Mouse (Mus musculus): ENCODE measurements around the gene Suox.
"Not testable (repeated sequence)": the region's sequence is repeated elsewhere in the genome, so short reads cannot be mapped to it uniquely, and the experiment has no call there.

Gene Suox

GRCm38 (mm10) chr10:128665307-128665706, 8.6 kb downstream of the Suox start:
- in situ Hi-C loops (cut with MboI, MseI), result no loop called here

DNA sequence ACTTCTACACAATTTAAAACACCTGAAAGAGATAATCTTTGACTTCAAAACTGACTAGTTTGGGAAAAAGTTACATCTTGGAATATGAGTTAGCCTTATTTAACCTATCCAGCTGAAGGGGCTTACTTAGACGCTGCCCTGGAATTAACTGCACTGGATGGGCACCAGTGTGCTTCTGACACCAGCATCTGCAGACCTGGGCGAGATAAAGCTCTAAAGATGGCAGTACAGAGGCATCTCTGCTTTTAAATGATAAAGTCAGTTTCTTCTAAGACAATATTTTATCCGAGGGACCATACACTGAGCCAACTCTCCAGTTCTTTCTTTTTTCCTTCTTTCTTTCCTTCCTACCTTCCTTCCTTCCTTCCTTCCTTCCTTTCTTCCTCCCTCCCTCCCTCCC, 9.1 kb downstream of the Suox start:
- in situ Hi-C loops (cut with MboI, MseI), result no loop called here

GRCm38 (mm10) chr10:128663441-128664220, 10.2 kb downstream of the Suox start:
- in situ Hi-C loops (cut with MboI, MseI), result no loop called here

DNA sequence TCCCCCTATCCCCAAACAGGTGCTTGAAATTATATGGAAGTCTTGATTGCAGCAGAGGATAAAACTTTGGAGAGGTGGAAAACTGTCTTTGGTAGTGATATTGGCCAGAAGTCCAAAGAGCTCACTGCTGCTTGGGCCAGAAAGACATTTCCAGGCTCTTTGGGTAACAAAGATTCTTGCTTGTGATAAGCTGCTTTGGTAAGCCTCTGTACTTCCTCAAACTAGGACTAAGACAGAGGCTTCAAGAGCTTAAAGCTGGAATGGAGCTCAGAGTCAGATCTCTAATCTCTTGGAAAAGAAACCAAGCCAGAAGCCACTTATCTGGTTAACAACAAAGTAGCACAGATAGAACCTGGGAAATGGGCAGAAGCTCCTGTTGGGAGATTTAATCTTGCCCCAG, 11.4 kb downstream of the Suox start:
- in situ Hi-C loops (cut with MboI, MseI), result no loop called here

DNA sequence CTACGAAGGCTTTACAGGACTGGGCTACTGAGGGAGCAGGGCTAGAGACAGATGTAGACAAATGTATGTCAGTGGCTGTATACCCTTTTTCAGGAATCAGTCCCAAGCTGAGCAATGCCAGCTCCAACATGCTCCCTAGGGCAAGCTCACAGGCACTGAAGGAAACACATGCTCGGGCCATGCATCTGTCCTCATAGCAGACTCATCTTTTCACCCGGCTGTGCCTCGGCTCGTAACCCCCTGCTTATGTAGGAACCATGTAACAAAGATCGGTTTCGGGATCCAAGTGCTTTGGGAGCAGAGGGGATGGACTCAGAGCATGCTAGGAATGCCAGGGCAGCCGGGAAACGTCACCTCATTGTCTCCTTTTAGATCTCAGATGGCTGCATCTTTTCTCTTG, 14.4 kb downstream of the Suox start:
- in situ Hi-C loops (cut with MboI, MseI), result no loop called here

DNA sequence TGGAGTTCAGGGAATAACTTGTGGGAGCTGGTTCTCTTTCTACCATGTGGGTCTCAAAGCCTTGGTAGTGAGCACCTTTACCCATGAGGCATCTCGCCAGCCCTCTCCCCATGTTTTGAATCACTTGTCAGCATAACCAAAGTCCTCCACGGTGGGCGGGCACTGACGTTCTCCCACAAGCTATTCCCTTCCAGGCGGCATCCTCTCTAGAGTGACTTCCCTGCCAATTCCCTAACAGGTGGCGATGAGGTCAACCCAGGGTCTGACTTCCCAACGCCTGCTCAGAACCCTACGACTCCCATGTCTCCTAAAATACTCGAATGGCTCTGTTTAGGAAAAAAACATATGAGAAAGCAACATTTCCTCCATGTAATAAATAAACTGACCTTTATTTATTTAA, 16.0 kb downstream of the Suox start:
- in situ Hi-C loops (cut with MboI, MseI), result no loop called here

DNA sequence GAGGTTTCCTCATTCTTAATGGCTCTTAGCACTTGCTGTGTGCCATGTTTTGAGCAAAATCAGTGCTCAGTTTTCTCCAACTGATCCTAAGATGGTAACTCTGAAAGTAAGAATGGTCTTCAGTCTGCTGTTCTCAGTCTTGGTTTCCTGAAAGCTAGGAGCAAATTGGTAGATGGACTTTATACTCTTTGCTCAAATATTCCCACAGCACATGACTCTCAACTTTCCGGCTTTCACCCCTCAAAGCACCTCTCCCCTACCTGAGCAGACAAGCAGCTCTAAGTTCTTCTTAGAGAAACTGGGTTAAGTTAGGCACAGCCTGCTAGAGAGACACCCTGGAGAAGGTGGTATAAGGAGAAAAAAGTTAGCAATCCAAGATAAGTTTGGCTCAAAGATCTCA, 17.1 kb downstream of the Suox start:
- in situ Hi-C loops (cut with MboI, MseI), result no loop called here

- in situ Hi-C loops (cut with MboI, MseI), result no loop called here
Measured at GRCm38 (mm10) chr10:128655254-128655653, 18.6 kb downstream of the Suox start.

DNA sequence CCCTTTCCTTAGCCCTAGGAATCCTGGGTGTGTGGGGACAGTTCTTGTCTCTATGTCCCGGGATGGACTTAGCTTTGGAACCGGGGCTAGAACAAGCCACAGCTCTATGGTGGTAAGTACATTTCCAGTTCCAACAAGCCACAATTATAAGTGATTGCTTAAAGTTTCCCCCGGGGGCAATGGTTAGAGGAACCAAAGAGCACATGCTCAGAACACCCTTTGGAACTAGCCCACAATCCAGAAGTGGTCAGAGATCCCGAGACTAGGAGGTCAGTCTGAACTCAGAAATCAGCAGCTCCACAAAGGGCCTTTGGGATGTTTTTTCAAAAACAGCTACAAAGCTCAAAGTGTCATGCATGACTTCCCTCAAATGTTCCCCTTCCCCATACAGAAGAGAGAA, 20.0 kb downstream of the Suox start:
- in situ Hi-C loops (cut with MboI, MseI), result no loop called here

GRCm38 (mm10) chr10:128646139-128647089, 27.5 kb downstream of the Suox start:
- in situ Hi-C loops (cut with MboI, MseI), result no loop called here

DNA sequence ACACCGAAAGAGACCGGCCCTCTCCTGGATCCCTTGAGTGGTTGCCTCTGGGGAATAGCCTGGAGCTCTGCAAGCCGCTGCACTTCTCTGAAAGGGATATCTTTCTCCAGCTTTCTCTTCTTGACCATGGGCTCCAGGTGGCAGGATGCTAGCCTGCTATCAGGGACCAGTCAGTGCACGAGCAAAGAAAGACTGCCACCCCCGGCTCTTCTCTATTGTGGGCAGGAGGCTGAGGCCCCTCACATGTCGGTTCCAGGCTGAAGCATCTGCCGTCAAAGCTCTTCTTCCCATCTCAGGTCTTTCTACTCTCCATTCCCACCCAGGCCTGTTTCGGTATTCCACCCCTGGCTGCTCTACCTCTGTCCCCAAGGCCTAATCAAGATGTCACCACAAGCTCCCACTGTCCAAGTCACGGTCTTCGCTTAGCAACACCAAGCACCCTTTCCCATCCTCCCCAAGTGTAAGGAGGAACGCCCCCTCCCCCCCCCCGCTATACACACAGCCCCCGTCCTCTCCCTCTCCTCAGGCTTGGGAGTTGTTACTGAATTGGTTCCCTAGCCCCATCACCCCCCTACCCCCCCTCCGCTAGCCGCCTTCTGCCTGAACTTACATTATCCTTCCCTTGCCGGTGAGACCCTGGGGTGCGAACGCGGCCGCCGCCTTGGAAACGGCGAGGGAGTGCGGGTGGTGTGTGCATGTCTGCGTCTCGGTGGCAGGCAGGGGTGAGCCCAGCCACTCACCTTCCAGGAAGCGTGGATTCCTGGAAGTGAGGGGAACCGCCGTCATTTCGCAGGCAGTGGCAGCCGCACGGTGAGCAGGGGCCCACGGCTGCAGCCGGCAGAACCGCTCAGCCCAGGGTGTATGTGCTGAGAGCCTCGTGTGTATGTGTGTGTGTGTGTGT, 28.5 kb downstream of the Suox start, which contains the start of gene Ikzf4:
Gene Ikzf4, minus strand, starts transcription at position 881 of the 901 bp plus-strand sequence.
- in situ Hi-C loops (cut with MboI, MseI), result no loop called here

DNA sequence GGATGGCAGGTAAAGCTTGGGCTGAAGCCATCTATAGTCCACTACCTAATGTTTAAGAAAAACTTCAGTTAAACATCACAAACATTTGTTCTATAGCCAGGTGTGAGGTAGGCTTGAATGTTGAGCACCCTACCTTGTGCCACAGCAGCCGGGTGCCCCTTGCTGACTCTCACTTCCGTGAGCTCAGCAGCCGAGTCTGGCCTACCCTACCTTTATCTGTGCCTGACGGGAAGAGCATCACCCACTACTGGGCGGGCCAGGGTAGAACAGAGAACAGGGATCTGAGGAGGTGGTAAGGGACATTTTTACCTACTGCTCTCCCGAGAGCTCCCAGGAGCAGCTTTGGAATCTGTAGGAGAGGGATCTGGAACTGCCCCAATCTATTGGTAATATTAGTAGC, 31.1 kb downstream of the Suox start:
- in situ Hi-C loops (cut with MboI, MseI), result no loop called here

DNA sequence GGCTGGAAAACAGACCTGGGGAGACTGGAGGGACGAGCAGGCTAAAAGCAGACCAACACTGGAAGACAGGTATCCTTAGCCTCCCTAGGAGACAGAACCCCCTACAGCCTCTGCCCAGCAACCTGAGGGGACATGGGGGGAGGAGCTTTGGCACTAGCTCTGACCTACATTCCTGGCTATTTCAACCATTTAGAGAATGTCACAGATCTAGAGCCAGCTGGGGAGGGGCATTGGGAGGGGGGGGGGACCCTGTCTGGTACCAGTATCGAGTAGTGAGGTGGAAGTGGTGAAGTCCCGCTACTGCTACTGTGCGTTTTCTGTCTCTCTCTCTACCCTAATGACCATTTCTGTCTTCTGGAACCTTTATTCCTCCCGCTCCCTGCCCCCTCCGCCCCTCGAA, 32.0 kb downstream of the Suox start:
- in situ Hi-C loops (cut with MboI, MseI), result no loop called here

- in situ Hi-C loops (cut with MboI, MseI), result no loop called here
Measured at GRCm38 (mm10) chr10:128640891-128641290, 33.0 kb downstream of the Suox start.

DNA sequence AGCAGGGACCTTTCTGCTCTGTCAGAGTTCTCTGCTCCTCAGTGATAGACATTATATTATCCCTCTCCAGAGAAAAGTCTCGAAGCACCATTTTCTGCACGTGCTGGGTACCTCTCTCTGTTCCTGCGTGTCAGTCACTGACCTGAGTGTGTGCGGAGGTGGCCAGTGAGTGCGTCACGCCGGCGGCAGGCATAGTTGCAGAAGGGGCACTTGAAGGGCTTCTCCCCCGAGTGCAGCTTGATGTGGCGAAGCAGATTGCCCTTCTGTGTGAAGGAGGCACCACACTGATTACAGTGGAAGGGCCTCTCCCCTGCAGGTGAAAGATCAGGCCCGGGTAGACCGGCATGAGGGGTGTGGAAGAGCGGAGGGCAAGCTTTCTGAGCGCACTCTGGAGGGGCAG, 33.9 kb downstream of the Suox start:
- in situ Hi-C loops (cut with MboI, MseI), result loop anchor here in 1 of 2 experiments (5.0 kb wide), 1 partner anchor 32 kb away; the partner anchor contains the start of gene Suox

DNA sequence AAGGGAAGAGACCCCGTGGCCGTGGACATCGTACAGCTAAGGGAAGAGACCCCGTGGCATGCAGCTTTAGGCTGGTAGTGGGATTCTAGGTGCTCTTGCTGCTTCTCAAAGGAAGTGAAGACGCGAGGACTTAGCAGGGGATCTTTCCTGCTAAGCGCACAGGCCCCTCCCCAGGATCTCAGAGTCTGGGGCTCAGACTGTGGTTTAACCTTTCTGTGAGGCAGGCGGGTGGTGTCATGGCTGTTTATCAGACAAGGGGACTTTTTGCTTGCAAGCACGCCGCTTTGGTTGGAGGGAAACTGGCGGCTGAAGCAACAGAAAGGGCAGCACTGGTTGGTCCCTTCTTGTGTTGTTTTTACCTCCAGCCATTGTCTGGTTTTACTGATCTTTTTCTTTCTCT, 36.9 kb downstream of the Suox start:
- in situ Hi-C loops (cut with MboI, MseI), result loop anchor here in 1 of 2 experiments (5.0 kb wide), 1 partner anchor 35 kb away; the partner anchor contains the start of gene Suox

- in situ Hi-C loops (cut with MboI, MseI), result loop anchor here in 1 of 2 experiments (5.0 kb wide), 1 partner anchor 36 kb away; the partner anchor contains the start of gene Suox
Measured at GRCm38 (mm10) chr10:128636561-128636960, 37.3 kb downstream of the Suox start.

GRCm38 (mm10) chr10:128635697-128636096, 38.2 kb downstream of the Suox start:
- in situ Hi-C loops (cut with MboI, MseI), result loop anchor here in 1 of 2 experiments (5.0 kb wide), 1 partner anchor 37 kb away; the partner anchor contains the start of gene Suox

- in situ Hi-C loops (cut with MboI, MseI), result no loop called here
Measured at GRCm38 (mm10) chr10:128631571-128631970, 42.3 kb downstream of the Suox start.

- in situ Hi-C loops (cut with MboI, MseI), result not testable (repeated sequence)
Measured at GRCm38 (mm10) chr10:128630306-128630705, 43.6 kb downstream of the Suox start.

DNA sequence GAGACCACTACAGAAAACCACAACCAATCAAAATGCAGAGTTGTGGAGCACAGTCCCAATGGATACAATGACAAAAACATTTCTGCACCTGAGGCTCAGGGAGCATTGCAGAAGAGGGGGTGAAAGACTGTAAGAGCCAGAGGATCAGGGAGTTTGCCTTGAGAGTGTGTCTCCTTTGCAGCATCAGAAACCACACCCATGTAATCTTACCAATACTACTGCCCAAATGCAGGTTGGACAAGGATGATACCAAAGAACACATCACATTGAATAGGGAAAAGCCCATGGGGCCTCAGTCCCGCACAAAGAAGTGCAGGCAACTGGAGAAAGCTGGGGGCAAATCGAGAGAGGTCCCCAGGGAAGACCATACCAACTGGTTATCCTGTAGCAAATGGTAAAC, 44.1 kb downstream of the Suox start:
- in situ Hi-C loops (cut with MboI, MseI), result loop anchor here (5.0 to 10.0 kb wide), 2 partner anchors 45 to 67 kb away; partner anchors contain the start of gene Suox (in 1 of the 2)
